Mouse (Mus musculus) c-Kit-positive CD71-negative TER-119-negative erythroid progenitor cells, embryonic 14.5 days (primary cell): ENCODE results near the gene Lgr6.
A peak's percentile ranks its signal among the peaks of the same experiment; 100 is the strongest.

Source experiments
- DNase-seq: peaks from one replicate; pipeline ENCODE4 v3.0.0-alpha.2; 2013; ENCODE audit warnings: low read depth

Lgr6 gene

GRCm38 (mm10) chr1:135105124-135105523, at the start of gene Lgr6:
Gene Lgr6, minus strand, starts transcription at chr1:135105276.
- DNase-seq, result no peak

GRCm38 (mm10) chr1:135154411-135154959, 49.4 kb upstream of the Lgr6 start:
- DNase-seq, result peak; percentile 72

GRCm38 (mm10) chr1:135154011-135154410, 48.9 kb upstream of the Lgr6 start:
- no peak for DNase-seq

- DNase-seq, result no peak
Observed at GRCm38 (mm10) chr1:135148996-135149395, 43.9 kb upstream of the Lgr6 start.

- DNase-seq, result no peak
Observed at GRCm38 (mm10) chr1:135148476-135148875, 43.4 kb upstream of the Lgr6 start.

GRCm38 (mm10) chr1:135147702-135148058, 42.6 kb upstream of the Lgr6 start:
- no peak for DNase-seq

- DNase-seq, result peak; percentile 74
Observed at GRCm38 (mm10) chr1:135146946-135147701, 42.0 kb upstream of the Lgr6 start.

- no peak for DNase-seq
Observed at GRCm38 (mm10) chr1:135146077-135146945, 41.2 kb upstream of the Lgr6 start, which contains the start of gene Arl8a. Gene Arl8a, plus strand, starts transcription at chr1:135146824.

GRCm38 (mm10) chr1:135143940-135144339, 38.9 kb upstream of the Lgr6 start:
- no peak for DNase-seq

GRCm38 (mm10) chr1:135142452-135142851, 37.4 kb upstream of the Lgr6 start:
- no peak for DNase-seq

- DNase-seq, result no peak
Observed at GRCm38 (mm10) chr1:135139906-135140305, 34.8 kb upstream of the Lgr6 start.

GRCm38 (mm10) chr1:135136500-135136899, 31.4 kb upstream of the Lgr6 start:
- DNase-seq, result peak; percentile 85

- DNase-seq, result no peak
Observed at GRCm38 (mm10) chr1:135135111-135135787, 30.2 kb upstream of the Lgr6 start.

- DNase-seq, result no peak
Observed at GRCm38 (mm10) chr1:135133678-135134435, 28.8 kb upstream of the Lgr6 start.

GRCm38 (mm10) chr1:135132893-135133369, 27.9 kb upstream of the Lgr6 start:
- DNase-seq, result no peak

- peak; percentile 91 for DNase-seq
Observed at GRCm38 (mm10) chr1:135132473-135132872, 27.4 kb upstream of the Lgr6 start, which contains the start of gene Ptpn7. Gene Ptpn7, plus strand, starts transcription at chr1:135132700.

GRCm38 (mm10) chr1:135131560-135131959, 26.5 kb upstream of the Lgr6 start:
- DNase-seq, result no peak

GRCm38 (mm10) chr1:135131034-135131433, 26.0 kb upstream of the Lgr6 start:
- no peak for DNase-seq

GRCm38 (mm10) chr1:135130376-135131018, 25.4 kb upstream of the Lgr6 start:
- no peak for DNase-seq

GRCm38 (mm10) chr1:135129543-135130183, 24.6 kb upstream of the Lgr6 start:
- no peak for DNase-seq
